Mouse (Mus musculus) MEL (cell line): ENCODE results near the gene Pcsk5. TPM values are rescaled to one million over a fixed set of nuclear protein-coding genes. Genes with fewer than 3 reads are reported as not detected.

Experiments
- DNase-seq: peaks from one replicate; pipeline ENCODE4 v3.0.0; 2011; ENCODE audit warnings: low read depth, low spot score
- H3K27ac ChIP-seq: 2 replicates; pipeline ENCODE4 v1.5.1; 2012; ENCODE audit warnings: low read depth, mild to moderate bottlenecking, control low read depth, low read length, moderate library complexity; ENCODE audit not compliant: control insufficient read depth
- H3K27me3 ChIP-seq, 2 experiments: fragments of 150-350 bp in 1 of 2; sonication (generic) in 1 of 2; 2 replicates each; pipeline ENCODE4 v1.6.1; 2012; ENCODE audit warnings: low read length in 2 of 2, mild to moderate bottlenecking in 2 of 2, improper control_type of control experiment in 1 of 2, moderate library complexity in 1 of 2; ENCODE audit not compliant: insufficient read depth in 2 of 2, control insufficient read depth in 1 of 2
- H3K36me3 ChIP-seq, 2 experiments: 2 replicates each; pipeline ENCODE4 v1.6.1; 2012 to 2014; ENCODE audit warnings: low read length in 2 of 2, improper control_type of control experiment in 1 of 2, inconsistent platforms in 1 of 2, mild to moderate bottlenecking in 1 of 2; ENCODE audit not compliant: insufficient read depth in 2 of 2, control insufficient read depth in 1 of 2
- H3K4me1 ChIP-seq, 2 experiments: fragments of 150-350 bp in 1 of 2; sonication (generic) in 1 of 2; 2 replicates each; pipeline ENCODE4 v1.6.1; 2012; ENCODE audit warnings: low read length in 2 of 2, improper control_type of control experiment in 1 of 2, mild to moderate bottlenecking in 1 of 2; ENCODE audit not compliant: insufficient read depth in 2 of 2, control insufficient read depth in 1 of 2
- H3K4me3 ChIP-seq, 2 experiments: fragments of 150-350 bp in 1 of 2; sonication (generic) in 1 of 2; 2 replicates each; pipeline ENCODE4 v1.5.1; 2012; ENCODE audit warnings: low read depth in 2 of 2, low read length in 2 of 2, mild to moderate bottlenecking in 2 of 2, moderate library complexity in 2 of 2, control low read depth in 1 of 2, improper control_type of control experiment in 1 of 2; ENCODE audit not compliant: control insufficient read depth in 1 of 2, insufficient read depth in 1 of 2
- H3K79me2 ChIP-seq: 2 replicates; pipeline ENCODE4 v1.6.1; 2012; ENCODE audit warnings: mild to moderate bottlenecking, low read length, moderate library complexity; ENCODE audit not compliant: control insufficient read depth, poor library complexity, insufficient read depth
- H3K9ac ChIP-seq: 2 replicates; pipeline ENCODE4 v1.6.1; 2012; ENCODE audit warnings: low read depth, mild to moderate bottlenecking, control low read depth, low read length, moderate library complexity; ENCODE audit not compliant: control insufficient read depth, poor library complexity, severe bottlenecking
- H3K9me3 ChIP-seq: fragments of 150-350 bp; sonication (generic); replicated peaks from 2 replicates; pipeline ENCODE4 v1.6.1; 2012; ENCODE audit warnings: mild to moderate bottlenecking, low read length, improper control_type of control experiment, moderate library complexity; ENCODE audit not compliant: insufficient read depth
- BHLHE40 ChIP-seq: IDR thresholded peaks from 2 replicates; pipeline ENCODE4 v1.6.1; 2012; ENCODE audit warnings: low read depth, mild to moderate bottlenecking, inconsistent platforms, low read length, improper control_type of control experiment, borderline replicate concordance
- CHD2 ChIP-seq: IDR thresholded peaks from 2 replicates; pipeline ENCODE4 v1.6.1; 2011; ENCODE audit warnings: low read length, improper control_type of control experiment
- CTCF ChIP-seq, 3 experiments: IDR thresholded peaks in 2 of 3; conservative IDR thresholded peaks in 1 of 3; 2 replicates each; pipeline ENCODE4 v1.5.1; 2011 to 2012; ENCODE audit warnings: low read length in 3 of 3, low read depth in 2 of 3, mild to moderate bottlenecking in 2 of 3, improper control_type of control experiment in 1 of 3, inconsistent platforms in 1 of 3, mixed read lengths in 1 of 3, moderate library complexity in 1 of 3; ENCODE audit not compliant: control insufficient read depth in 1 of 3, insufficient read depth in 1 of 3, poor library complexity in 1 of 3, severe bottlenecking in 1 of 3
- E2F4 ChIP-seq: IDR thresholded peaks from 2 replicates; pipeline ENCODE4 v1.6.1; 2011; ENCODE audit warnings: low read depth, low read length, improper control_type of control experiment, borderline replicate concordance
- ELF1 ChIP-seq: IDR thresholded peaks from 2 replicates; pipeline ENCODE4 v1.6.1; 2014; ENCODE audit warnings: low read depth, mild to moderate bottlenecking, inconsistent platforms, low read length, improper control_type of control experiment, moderate library complexity
- EP300 ChIP-seq, 2 experiments: IDR thresholded peaks; 2 replicates each; pipeline ENCODE4 v1.6.1; 2011; ENCODE audit warnings: improper control_type of control experiment in 2 of 2, low read length in 2 of 2, low read depth in 1 of 2, mild to moderate bottlenecking in 1 of 2
- ETS1 ChIP-seq: IDR thresholded peaks from 2 replicates; pipeline ENCODE4 v1.6.1; 2012; ENCODE audit warnings: low read depth, mild to moderate bottlenecking, inconsistent platforms, low read length, improper control_type of control experiment, moderate library complexity
- GABPA ChIP-seq: IDR thresholded peaks from 2 replicates; pipeline ENCODE4 v1.6.1; 2012; ENCODE audit warnings: low read depth, mild to moderate bottlenecking, inconsistent platforms, low read length, improper control_type of control experiment, moderate library complexity
- GATA1 ChIP-seq: IDR thresholded peaks from 2 replicates; pipeline ENCODE4 v1.6.1; 2011; ENCODE audit warnings: low read depth, low read length, improper control_type of control experiment
- JUND ChIP-seq: IDR thresholded peaks from 2 replicates; pipeline ENCODE4 v1.6.1; 2011; ENCODE audit warnings: low read depth, mild to moderate bottlenecking, improper control_type of control experiment, low read length
- MAFK ChIP-seq: IDR thresholded peaks from 2 replicates; pipeline ENCODE4 v1.6.1; 2011; ENCODE audit warnings: low read depth, mild to moderate bottlenecking, low read length, improper control_type of control experiment, borderline replicate concordance
- MAZ ChIP-seq: IDR thresholded peaks from 2 replicates; pipeline ENCODE4 v1.6.1; 2012; ENCODE audit warnings: low read depth, mild to moderate bottlenecking, inconsistent platforms, low read length, improper control_type of control experiment
- MEF2A ChIP-seq: IDR thresholded peaks from 2 replicates; pipeline ENCODE4 v1.6.1; 2014; ENCODE audit warnings: low read depth, mild to moderate bottlenecking, inconsistent platforms, low read length, improper control_type of control experiment; ENCODE audit not compliant: poor library complexity, insufficient replicate concordance, severe bottlenecking; ENCODE audit errors: extremely low read depth
- MXI1 ChIP-seq: IDR thresholded peaks from 2 replicates; pipeline ENCODE4 v1.6.1; 2011; ENCODE audit warnings: mild to moderate bottlenecking, low read depth, low read length, improper control_type of control experiment
- MYC ChIP-seq: IDR thresholded peaks from 2 replicates; pipeline ENCODE4 v1.6.1; 2011; ENCODE audit warnings: low read depth, mild to moderate bottlenecking, low read length, improper control_type of control experiment, moderate library complexity
- NELFE ChIP-seq: IDR thresholded peaks from 2 replicates; pipeline ENCODE4 v1.6.1; 2011; ENCODE audit warnings: low read depth, low read length, improper control_type of control experiment
- POLR2A ChIP-seq, 2 experiments: IDR thresholded peaks; 2 replicates each; pipeline ENCODE4 v1.6.1; 2011 to 2012; ENCODE audit warnings: low read length in 2 of 2, mild to moderate bottlenecking in 2 of 2, control low read depth in 1 of 2, improper control_type of control experiment in 1 of 2, low read depth in 1 of 2, moderate library complexity in 1 of 2; ENCODE audit not compliant: control insufficient read depth in 1 of 2, insufficient read depth in 1 of 2, poor library complexity in 1 of 2
- POLR2AphosphoS5 ChIP-seq: IDR thresholded peaks from 2 replicates; pipeline ENCODE4 v1.6.1; 2012; ENCODE audit warnings: low read depth, borderline replicate concordance, mild to moderate bottlenecking, inconsistent platforms, low read length, moderate library complexity, mixed read lengths
- RCOR1 ChIP-seq: IDR thresholded peaks from 2 replicates; pipeline ENCODE4 v1.6.1; 2012; ENCODE audit warnings: low read depth, mild to moderate bottlenecking, inconsistent platforms, low read length, improper control_type of control experiment
- SIN3A ChIP-seq: IDR thresholded peaks from 2 replicates; pipeline ENCODE4 v1.6.1; 2012; ENCODE audit warnings: low read length, improper control_type of control experiment, inconsistent platforms
- SMC3 ChIP-seq: IDR thresholded peaks from 2 replicates; pipeline ENCODE4 v1.6.1; 2011; ENCODE audit warnings: low read depth, low read length, improper control_type of control experiment
- USF1 ChIP-seq: IDR thresholded peaks from 2 replicates; pipeline ENCODE4 v1.6.1; 2014; ENCODE audit warnings: low read depth, mild to moderate bottlenecking, inconsistent platforms, low read length, improper control_type of control experiment, moderate library complexity
- ZKSCAN1 ChIP-seq: IDR thresholded peaks from 2 replicates; pipeline ENCODE4 v1.6.1; 2012; ENCODE audit warnings: low read depth, mild to moderate bottlenecking, inconsistent platforms, low read length, improper control_type of control experiment, moderate library complexity
- ZNF384 ChIP-seq: IDR thresholded peaks from 2 replicates; pipeline ENCODE4 v1.6.1; 2012; ENCODE audit warnings: low read depth, mild to moderate bottlenecking, inconsistent platforms, low read length, improper control_type of control experiment
- polyA plus RNA-seq, 2 experiments: library from polyadenylated mRNA; stranded (reverse) in 1 of 2; unstranded in 1 of 2; fragments of >175 nt in 1 of 2; fragments of >200 nt in 1 of 2; gene quantifications; 2 replicates each; pipeline versions ENCODE4 v1.2.1 to v1.2.4; 2012; ENCODE audit warnings: low replicate concordance in 2 of 2, low read depth in 1 of 2; ENCODE audit not compliant: insufficient read length in 2 of 2, insufficient read depth in 1 of 2, missing spikeins in 1 of 2
- total RNA-seq: library from RNA; depleted of rRNA; stranded (reverse); fragments of 300-350 nt; gene quantifications from 2 replicates; pipeline ENCODE4 v1.2.3, GENCODE M21; 2012

The Pcsk5 gene
- total and polyA plus RNA-seq, 3 experiments: not detected

DNA sequence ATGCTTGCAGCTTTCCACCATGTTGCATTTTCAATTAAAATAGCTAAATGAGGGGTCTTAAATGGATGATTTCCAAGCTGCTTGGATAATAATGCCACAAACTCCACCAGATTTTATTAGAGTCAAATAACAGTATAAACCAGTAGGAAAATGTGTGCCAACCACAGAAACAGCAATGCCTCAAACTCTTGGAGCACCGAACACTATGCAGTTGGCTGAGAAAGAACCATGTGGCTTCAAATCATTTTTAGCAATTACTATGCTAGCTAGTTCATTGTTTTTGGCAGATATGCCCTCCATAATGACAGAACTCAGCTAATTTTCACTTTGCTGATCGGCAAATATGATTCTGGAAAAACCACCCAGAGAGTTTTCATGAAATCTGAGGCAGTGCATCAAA, 92.1 kb downstream of the Pcsk5 start:
- Histone ChIP-seq H3K9me3 (no peaks in the 10 kb centered on the region), H3K9ac (no peak overlapping the region), H3K4me1 (no peaks in the 10 kb centered on the region), H3K36me3 (no peaks in the 10 kb centered on the region), H3K27me3 (no peaks in the 10 kb centered on the region), H3K79me2 (no peaks in the 10 kb centered on the region), H3K4me3 (no peak overlapping the region), H3K27ac (no peak overlapping the region)
- DNase-seq: no peak
- TF ChIP-seq EP300 (IDR thresholded peaks at IDR 0.05; ENCODE audit: low read depth in 1 of 2, low read length in 2 of 2): no peak
- no peak for TF ChIP-seq CTCF (IDR thresholded peaks at IDR 0.05 in 2 of 3, conservative IDR thresholded peaks at IDR 0.05 in 1 of 3; ENCODE audit: control insufficient read depth in 1 of 3, insufficient read depth in 1 of 3, low read depth in 2 of 3, low read length in 3 of 3, poor library complexity in 1 of 3, severe bottlenecking in 1 of 3)
- TF ChIP-seq SMC3: no peak
- TF ChIP-seq POLR2A (IDR thresholded peaks at IDR 0.05; ENCODE audit: control insufficient read depth in 1 of 2, insufficient read depth in 1 of 2, low read depth in 1 of 2, low read length in 2 of 2, poor library complexity in 1 of 2): no peak
- TF ChIP-seq JUND: no peak
- TF ChIP-seq NELFE: no peak
- TF ChIP-seq MYC: no peak
- TF ChIP-seq ZNF384: no peak
- no peak for TF ChIP-seq ELF1
- TF ChIP-seq RCOR1: no peak
- no peak for TF ChIP-seq MAFK
- no peak for TF ChIP-seq MXI1
- TF ChIP-seq ETS1: no peak

DNA sequence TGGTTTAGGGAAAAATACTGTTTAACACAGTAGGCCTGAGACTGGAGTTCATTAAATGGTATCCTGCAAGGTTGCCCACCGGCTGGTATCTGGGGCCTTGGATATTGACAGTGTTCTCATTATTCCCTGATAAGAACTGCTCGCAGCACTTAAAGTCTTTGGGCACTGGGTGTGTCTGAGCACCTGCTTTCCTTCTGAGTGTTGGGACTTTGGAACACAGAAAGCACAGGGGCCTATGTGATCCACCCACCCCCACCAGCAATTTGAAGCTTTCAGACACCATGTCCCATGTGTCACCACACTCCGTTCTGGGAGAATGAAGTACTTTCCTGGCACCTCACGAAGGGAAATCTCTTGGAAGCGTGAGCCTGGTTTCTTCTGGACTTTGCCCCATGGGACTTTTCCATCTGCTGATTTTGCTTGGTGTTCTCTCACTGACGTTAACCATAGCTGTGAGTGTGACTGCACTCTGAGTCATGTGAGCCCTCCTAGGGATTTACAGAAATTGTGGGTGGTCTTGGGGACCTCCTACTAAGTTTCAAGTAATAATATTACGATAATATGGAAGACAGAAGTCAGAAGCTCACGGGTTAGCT, 92.9 kb downstream of the Pcsk5 start:
- H3K9ac ChIP-seq: no peak overlapping the region
- H3K9me3 ChIP-seq: no peaks in the 10 kb centered on the region
- no peaks in the 10 kb centered on the region for H3K36me3 ChIP-seq
- no peak overlapping the region for H3K4me3 ChIP-seq
- no peak for TF ChIP-seq RCOR1
- no peak for TF ChIP-seq GABPA
- TF ChIP-seq GATA1: no peak
- DNase-seq: no peak
- no peaks in the 10 kb centered on the region for H3K4me1 ChIP-seq
- H3K27me3 ChIP-seq: no peaks in the 10 kb centered on the region
- H3K27ac ChIP-seq: no peak overlapping the region
- no peaks in the 10 kb centered on the region for H3K79me2 ChIP-seq

DNA sequence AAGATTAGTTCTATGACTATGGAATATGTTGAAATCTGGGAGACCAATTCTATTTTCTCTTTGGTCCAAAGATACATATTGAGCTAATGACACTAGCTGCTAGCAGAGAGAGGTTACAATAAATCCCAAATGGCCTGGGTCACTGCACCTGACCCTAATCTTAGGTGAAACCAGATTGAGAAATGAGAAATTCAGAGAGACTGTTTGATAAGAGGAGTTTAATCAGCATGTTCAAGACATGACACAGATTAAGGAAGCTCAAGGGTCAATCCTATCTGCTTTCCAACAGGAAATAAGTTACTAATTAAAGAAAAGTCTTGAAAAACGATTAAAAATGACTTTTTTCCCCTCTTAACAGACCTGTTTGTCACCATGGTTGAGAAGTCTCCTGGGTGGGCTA, 96.0 kb downstream of the Pcsk5 start:
- Histone ChIP-seq H3K4me3 (no peak overlapping the region), H3K27me3 (no peaks in the 10 kb centered on the region), H3K79me2 (no peaks in the 10 kb centered on the region), H3K27ac (no peak overlapping the region), H3K4me1 (no peaks in the 10 kb centered on the region), H3K9ac (no peak overlapping the region), H3K9me3 (no peaks in the 10 kb centered on the region), H3K36me3 (no peaks in the 10 kb centered on the region)
- TF ChIP-seq SMC3 (no peak), USF1 (no peak), MEF2A (no peak), ELF1 (no peak), RCOR1 (no peak), GATA1 (no peak), POLR2A (IDR thresholded peaks at IDR 0.05; ENCODE audit: control insufficient read depth in 1 of 2, insufficient read depth in 1 of 2, low read depth in 1 of 2, low read length in 2 of 2, poor library complexity in 1 of 2) (no peak), BHLHE40 (no peak), MAZ (no peak), E2F4 (no peak), CHD2 (no peak), ZKSCAN1 (no peak), SIN3A (no peak), POLR2AphosphoS5 (no peak)
- DNase-seq: no peak
